In genomic region chr14:46386478-46387356, GRCm38 (mm10) we compare ENCODE assay signal across 9 mouse cellular contexts. TPM values are rescaled to one million over a fixed set of nuclear protein-coding genes. Genes with fewer than 3 reads are reported as not detected.
DNase-seq lines count a peak whose midpoint lies in the region; ATAC-seq and TF ChIP-seq lines count a peak whose summit lies in the region.
"Had no signal": no experiment of that assay in that cellular context is flagged by ENCODE, and none has a peak within 500 bp of the region (broad histone marks: within the 10 kb centered on the region; RNA-seq: fewer than 3 reads in every experiment).

No protein-coding gene starts in this region.

- DNase-seq in gastrocnemius, adult 2 months, result peak; percentile 50
- DNase-seq in gastrocnemius, postnatal 36 days, result no peak
- no peak for DNase-seq in thymus, postnatal 0 days (ENCODE audit: low spot score)
- DNase-seq in thymus, postnatal 10 days (ENCODE audit: low spot score in 2 of 2), result no peak
- DNase-seq in Muller cell, postnatal 12 days (ENCODE audit: inconsistent ontology term), result no peak

- H3K9me3 ChIP-seq in embryonic facial prominence, embryonic 15.5 days (replicated peaks), result no peaks in the 10 kb centered on the region
- H3K9me3 ChIP-seq in hindbrain, embryonic 16.5 days (ENCODE audit: control insufficient read depth, low read length), result no peaks in the 10 kb centered on the region
- H3K9me3 ChIP-seq in liver, embryonic 16.5 days (replicated peaks; ENCODE audit: control insufficient read depth, low read length), result no peaks in the 10 kb centered on the region

- TF ChIP-seq CTCF in gastrocnemius, adult 2 months (IDR thresholded peaks at IDR 0.05), result no peak

- H3K4me3 ChIP-seq in gastrocnemius, adult 2 months, result peak overlapping the region; percentile 71
- H3K4me3 ChIP-seq in embryonic facial prominence, embryonic 15.5 days (replicated peaks), result peak overlapping the region; percentile 63
- peak overlapping the region; percentile 57 for H3K4me3 ChIP-seq in hindbrain, embryonic 16.5 days (ENCODE audit: low read length)
- peak overlapping the region; percentile 57 for H3K4me3 ChIP-seq in liver, embryonic 16.5 days (ENCODE audit: low read depth, low read length)

- H3K9ac ChIP-seq in embryonic facial prominence, embryonic 15.5 days, result peak overlapping the region; percentile 21
- H3K9ac ChIP-seq in hindbrain, embryonic 16.5 days (ENCODE audit: low read depth, low read length), result peak overlapping the region; percentile 56; the same call in 1 of the 2 replicates
- no peak overlapping the region for H3K9ac ChIP-seq in liver, embryonic 16.5 days (ENCODE audit: low read depth, low read length)

- H3K4me1 ChIP-seq in embryonic facial prominence, embryonic 15.5 days, result peaks cover 43% of the 10 kb centered on the region
- H3K4me1 ChIP-seq in hindbrain, embryonic 16.5 days (ENCODE audit: control insufficient read depth, insufficient read depth, low read depth, low read length), result peaks cover 30% of the 10 kb centered on the region
- H3K4me1 ChIP-seq in liver, embryonic 16.5 days (ENCODE audit: control insufficient read depth, low read depth, low read length), result no peaks in the 10 kb centered on the region; the same call in 1 of the 2 replicates

- ATAC-seq in embryonic facial prominence, embryonic 15.5 days (ENCODE audit: insufficient number of reproducible peaks, low FRiP score, low TSS enrichment, low read depth), result peak; percentile 1; the same call in 1 of the 2 replicates
- 0 out of 2 replicates have a peak, but pooled peaks have one; percentile 12 for ATAC-seq in hindbrain, embryonic 16.5 days
- ATAC-seq in liver, embryonic 16.5 days (ENCODE audit: low read depth), result no peak

- intact Hi-C loops in gastrocnemius, adult 2 months (cut with DNase I), result loop anchor here (5.0 to 10.0 kb wide), 3 partner anchors 69 to 338 kb away; no protein-coding TSS in a partner anchor
- intact Hi-C loops in gastrocnemius, postnatal 36 days (cut with DNase I), result loop anchor here (5.0 to 10.0 kb wide), 2 partner anchors 178 to 389 kb away; no protein-coding TSS in a partner anchor

- peaks cover 8% of the 10 kb centered on the region; the same call in 1 of the 2 replicates for H3K36me3 ChIP-seq in embryonic facial prominence, embryonic 15.5 days
- H3K36me3 ChIP-seq in hindbrain, embryonic 16.5 days (ENCODE audit: control insufficient read depth, insufficient read depth, low read length), result no peaks in the 10 kb centered on the region
- H3K36me3 ChIP-seq in liver, embryonic 16.5 days (ENCODE audit: control insufficient read depth, insufficient read depth), result no peaks in the 10 kb centered on the region

- peak overlapping the region; percentile 75 for H3K4me2 ChIP-seq in embryonic facial prominence, embryonic 15.5 days (replicated peaks)
- peak overlapping the region; percentile 84 for H3K4me2 ChIP-seq in hindbrain, embryonic 16.5 days (ENCODE audit: low read length)
- peak overlapping the region; percentile 65 for H3K4me2 ChIP-seq in liver, embryonic 16.5 days (ENCODE audit: low read depth, low read length)

- H3K27ac ChIP-seq in gastrocnemius, adult 2 months, result peak overlapping the region; percentile 84
- H3K27ac ChIP-seq in embryonic facial prominence, embryonic 15.5 days (replicated peaks), result peak overlapping the region; percentile 92
- H3K27ac ChIP-seq in hindbrain, embryonic 16.5 days (ENCODE audit: low read depth, low read length), result no peak overlapping the region
- no peak overlapping the region for H3K27ac ChIP-seq in liver, embryonic 16.5 days (ENCODE audit: low read length)

- H3K27me3 ChIP-seq in embryonic facial prominence, embryonic 15.5 days, result peaks cover 30% of the 10 kb centered on the region
- peaks cover 57% of the 10 kb centered on the region for H3K27me3 ChIP-seq in hindbrain, embryonic 16.5 days (replicated peaks; ENCODE audit: control insufficient read depth, insufficient read depth, low read length)
- peaks cover 75% of the 10 kb centered on the region for H3K27me3 ChIP-seq in liver, embryonic 16.5 days (ENCODE audit: control insufficient read depth, insufficient read depth, low read depth, low read length)

- under 1% methylated on average over 28 of the region's 28 CpGs for WGBS in embryonic facial prominence, embryonic 15.5 days
- WGBS in hindbrain, embryonic 16.5 days, result under 1% methylated on average over 28 of the region's 28 CpGs
- 2% methylated on average over 28 of the region's 28 CpGs for WGBS in liver, embryonic 16.5 days (ENCODE audit: insufficient replicate concordance)

RNA-seq across cellular contexts. Expression of gene Bmp4, which starts 3.8 kb away (rescaled TPM):
- 1 to 10 TPM; 5.0 to 5.4 TPM for total RNA-seq in gastrocnemius, adult 2 months (2021)
- 1 to 10 TPM; 6.7 to 8.9 TPM for total RNA-seq in gastrocnemius, postnatal 36 days (2021)
- 40.1 and 42.7 TPM in 2 replicates for polyA plus RNA-seq in embryonic facial prominence, embryonic 15.5 days (2015; fragmentation: Nextera tagmentation; extraction: Ambion mirVana)
- polyA plus RNA-seq in hindbrain, embryonic 16.5 days (2015; fragmentation: Nextera tagmentation; extraction: Ambion mirVana), result 5.4 and 7.5 TPM in 2 replicates
- 1.1 and 1.8 TPM in 2 replicates for polyA plus RNA-seq in liver, embryonic 16.5 days (2015; fragmentation: Nextera tagmentation; extraction: Ambion mirVana)
- 0.80 and 0.82 TPM in 2 replicates for polyA plus RNA-seq in thymus, postnatal 0 days (2015; fragmentation: Nextera tagmentation; extraction: Ambion mirVana)

RNA-seq across cellular contexts. Expression of gene Gm15217, which starts 7.5 kb away (rescaled TPM):
- total RNA-seq in gastrocnemius, adult 2 months (2021), result not detected
- total RNA-seq in gastrocnemius, postnatal 36 days (2021), result not detected
- not detected in 2 replicates for polyA plus RNA-seq in embryonic facial prominence, embryonic 15.5 days (2015; fragmentation: Nextera tagmentation; extraction: Ambion mirVana)
- not detected in 2 replicates for polyA plus RNA-seq in hindbrain, embryonic 16.5 days (2015; fragmentation: Nextera tagmentation; extraction: Ambion mirVana)
- polyA plus RNA-seq in liver, embryonic 16.5 days (2015; fragmentation: Nextera tagmentation; extraction: Ambion mirVana), result not detected in 2 replicates
- not detected in 2 replicates for polyA plus RNA-seq in thymus, postnatal 0 days (2015; fragmentation: Nextera tagmentation; extraction: Ambion mirVana)
- total RNA-seq: hematopoietic stem cell, adult 5-6 weeks had no signal

Comparison
In these comparisons a context has a peak if more than half of its experiments do, and no peak if none do; other contexts are left out.
1. H3K27ac ChIP-seq: peak in gastrocnemius, adult 2 months (single experiment) and embryonic facial prominence, embryonic 15.5 days (single experiment); none in hindbrain, embryonic 16.5 days (single experiment) and liver, embryonic 16.5 days (single experiment).
2. Peak in every context shown above with its lines, with median percentiles within 50 percentile points of each other: H3K4me3 ChIP-seq and H3K4me2 ChIP-seq.